Mouse (Mus musculus) intestine, postnatal 0 days (tissue): ENCODE results near the gene Gm45140. TPM values are rescaled to one million over a fixed set of nuclear protein-coding genes. Genes with fewer than 3 reads are reported as not detected.

Experiments
- ATAC-seq: fragments of 200-750 bp; cut with Nextera tagmentation; 2 replicates; pipeline ENCODE4 v1.8.0; 2017; ENCODE audit warnings: mild to moderate bottlenecking, moderate TSS enrichment, moderate library complexity
- H3K27ac ChIP-seq: fragments of 300-500 bp; sonication (generic); 2 replicates; pipeline ENCODE4 v1.5.1; 2014; ENCODE audit warnings: mild to moderate bottlenecking, low read depth, low read length, moderate library complexity
- H3K27me3 ChIP-seq: fragments of 300-500 bp; sonication (generic); replicated peaks from 2 replicates; pipeline ENCODE4 v1.6.1; 2014; ENCODE audit warnings: low read length, mixed read lengths; ENCODE audit not compliant: control insufficient read depth, insufficient read depth
- H3K36me3 ChIP-seq: fragments of 300-500 bp; sonication (generic); 2 replicates; pipeline ENCODE4 v1.6.1; 2014; ENCODE audit warnings: mild to moderate bottlenecking, moderate library complexity; ENCODE audit not compliant: control insufficient read depth, insufficient read depth
- H3K4me1 ChIP-seq: fragments of 300-500 bp; sonication (generic); replicated peaks from 2 replicates; pipeline ENCODE4 v1.6.1; 2014; ENCODE audit warnings: antibody characterized with exemption, low read length, mixed read lengths; ENCODE audit not compliant: control insufficient read depth, insufficient read depth
- H3K4me2 ChIP-seq: fragments of 300-500 bp; sonication (generic); replicated peaks from 2 replicates; pipeline ENCODE4 v1.6.1; 2014; ENCODE audit warnings: low read depth, mild to moderate bottlenecking, moderate library complexity
- H3K4me3 ChIP-seq: fragments of 300-500 bp; sonication (generic); 2 replicates; pipeline ENCODE4 v1.5.1; 2014; ENCODE audit warnings: low read depth, low read length
- H3K9ac ChIP-seq: fragments of 300-500 bp; sonication (generic); 2 replicates; pipeline ENCODE4 v1.6.1; 2014; ENCODE audit warnings: mild to moderate bottlenecking, low read depth, low read length
- H3K9me3 ChIP-seq: fragments of 300-500 bp; sonication (generic); 2 replicates; pipeline ENCODE4 v1.6.1; 2016; ENCODE audit warnings: mixed run types; ENCODE audit not compliant: control insufficient read depth
- CTCF ChIP-seq: sonication (generic); IDR thresholded peaks from 2 replicates; pipeline ENCODE4 v1.5.1; 2016; ENCODE audit warnings: low read depth, mild to moderate bottlenecking, control low read depth, antibody characterized with exemption, moderate library complexity
- WGBS: fragments of 180-500 bp; shearing (Covaris S2); extraction: QIAGEN DNeasy Blood & Tissue Kit; methylation state at CpG from one replicate; pipeline ENCODE4 v1.1.7; 2014; 5-methylcytosine and 5-hydroxymethylcytosine counted together
- polyA plus RNA-seq: library from polyadenylated mRNA; unstranded; fragments of >200 nt; fragmentation: Nextera tagmentation; extraction: Ambion mirVana; gene quantifications from 2 replicates; pipeline ENCODE4 v1.2.1, GENCODE M21; 2015

Gene Gm45140
- polyA plus RNA-seq, 1 experiment from 2014 or later, result 2.0 TPM

DNA sequence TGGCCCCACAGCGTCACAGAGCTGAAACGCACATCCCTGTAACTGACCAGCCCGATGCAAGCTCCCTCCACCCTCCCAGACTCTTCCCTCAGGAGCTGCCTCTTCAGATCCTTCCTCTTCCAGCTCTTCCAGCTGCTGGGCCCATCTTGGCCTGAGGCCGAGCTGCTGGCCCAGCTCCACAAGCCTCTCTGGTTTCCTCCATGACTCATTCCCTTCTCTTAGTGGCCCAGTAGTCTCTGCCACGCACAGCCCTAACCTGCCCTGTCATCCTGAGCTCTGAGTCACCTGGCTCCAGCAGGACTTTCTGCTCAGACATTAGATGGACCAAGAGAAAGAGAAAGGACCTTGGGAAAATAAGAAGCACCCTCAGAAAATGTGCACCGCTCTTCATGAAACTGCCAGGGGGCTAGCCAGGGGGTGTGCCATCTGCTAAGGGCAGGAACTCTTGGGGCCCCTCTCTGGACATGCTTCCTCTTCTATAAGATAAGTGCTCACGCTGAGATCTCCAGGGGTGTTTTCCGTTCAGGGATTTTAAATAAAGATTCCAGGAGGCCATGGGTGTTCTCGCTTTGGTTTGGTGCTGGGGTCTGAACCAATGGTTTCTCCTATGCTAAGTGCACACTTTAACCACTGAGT lies 33.4 kb upstream of the Gm45140 start:
- H3K4me2 ChIP-seq, result no peak overlapping the region
- no peak overlapping the region for H3K4me3 ChIP-seq
- no peak overlapping the region for H3K9ac ChIP-seq
- H3K36me3 ChIP-seq, result no peaks in the 10 kb centered on the region
- no peak for TF ChIP-seq CTCF
- no peaks in the 10 kb centered on the region for H3K27me3 ChIP-seq
- no peak overlapping the region; the same call in 1 of the 2 replicates for H3K27ac ChIP-seq
- H3K9me3 ChIP-seq, result no peaks in the 10 kb centered on the region
- no peaks in the 10 kb centered on the region for H3K4me1 ChIP-seq
- peak; percentile 76 for ATAC-seq
- WGBS, result 59% methylated on average over 9 of the region's 9 CpGs

DNA sequence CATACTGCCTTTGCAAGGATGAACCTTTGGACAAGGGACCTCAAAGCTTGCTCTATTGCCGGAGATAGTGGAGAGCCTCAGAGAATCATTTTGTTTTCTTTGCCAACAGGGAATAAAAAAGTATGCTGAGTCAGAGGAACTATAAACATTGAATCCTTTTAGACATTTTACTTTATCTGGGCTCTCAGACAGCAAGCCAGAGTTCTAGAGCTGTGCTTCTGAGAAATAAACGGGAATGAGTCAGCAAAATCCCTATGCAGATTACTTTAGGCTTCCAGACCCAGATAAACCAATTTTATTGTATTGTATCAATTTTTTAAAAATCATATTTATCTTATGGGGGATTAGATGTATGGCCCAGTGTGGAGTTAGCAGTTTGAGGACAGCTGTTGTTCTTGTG lies 31.7 kb upstream of the Gm45140 start:
- Histone ChIP-seq H3K4me3 (no peak overlapping the region), H3K4me1 (no peaks in the 10 kb centered on the region), H3K9ac (no peak overlapping the region), H3K9me3 (no peaks in the 10 kb centered on the region), H3K27ac (no peak overlapping the region), H3K27me3 (no peaks in the 10 kb centered on the region), H3K36me3 (no peaks in the 10 kb centered on the region), H3K4me2 (no peak overlapping the region)
- ATAC-seq, result no peak
- WGBS, result 53% methylated on average over 2 of the region's 2 CpGs
- TF ChIP-seq CTCF, result no peak

DNA sequence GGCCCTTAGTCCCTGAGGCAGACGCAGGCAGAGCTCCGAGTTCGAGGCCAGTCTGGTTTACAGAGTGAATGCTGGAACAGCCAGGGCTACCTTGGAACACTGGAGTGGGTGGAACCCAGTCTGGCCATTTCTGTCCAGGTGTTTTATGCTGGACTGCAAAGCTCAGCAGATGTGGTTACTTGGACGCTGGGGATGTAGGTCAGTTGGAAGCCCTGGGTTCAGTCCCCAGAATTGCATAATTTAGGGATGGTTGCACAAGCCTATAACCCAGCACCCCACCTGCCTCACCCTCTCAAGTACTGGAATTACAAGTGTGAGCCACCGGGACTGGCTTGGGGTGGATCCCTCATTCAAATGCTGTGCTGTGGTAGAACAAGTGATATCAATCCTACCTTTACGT lies 30.6 kb upstream of the Gm45140 start:
- no peaks in the 10 kb centered on the region for H3K27me3 ChIP-seq
- no peak overlapping the region for H3K4me3 ChIP-seq
- H3K9me3 ChIP-seq, result no peaks in the 10 kb centered on the region
- no peak overlapping the region for H3K27ac ChIP-seq
- WGBS, result 75% methylated on average over 6 of the region's 6 CpGs
- ATAC-seq, result no peak
- H3K4me2 ChIP-seq, result no peak overlapping the region
- no peaks in the 10 kb centered on the region for H3K36me3 ChIP-seq
- H3K9ac ChIP-seq, result no peak overlapping the region
- TF ChIP-seq CTCF, result no peak
- no peaks in the 10 kb centered on the region for H3K4me1 ChIP-seq

GRCm38 (mm10) chr6:87857071-87857470 lies 21.5 kb upstream of the Gm45140 start:
- no peaks in the 10 kb centered on the region for H3K27me3 ChIP-seq
- no peaks in the 10 kb centered on the region for H3K4me1 ChIP-seq
- H3K4me2 ChIP-seq, result no peak overlapping the region
- no peaks in the 10 kb centered on the region for H3K36me3 ChIP-seq
- H3K9ac ChIP-seq, result no peak overlapping the region
- no peak for ATAC-seq
- TF ChIP-seq CTCF, result no peak
- WGBS, result 46% methylated on average over 1 of the region's 1 CpGs
- H3K27ac ChIP-seq, result no peak overlapping the region
- H3K4me3 ChIP-seq, result no peak overlapping the region
- no peaks in the 10 kb centered on the region for H3K9me3 ChIP-seq

DNA sequence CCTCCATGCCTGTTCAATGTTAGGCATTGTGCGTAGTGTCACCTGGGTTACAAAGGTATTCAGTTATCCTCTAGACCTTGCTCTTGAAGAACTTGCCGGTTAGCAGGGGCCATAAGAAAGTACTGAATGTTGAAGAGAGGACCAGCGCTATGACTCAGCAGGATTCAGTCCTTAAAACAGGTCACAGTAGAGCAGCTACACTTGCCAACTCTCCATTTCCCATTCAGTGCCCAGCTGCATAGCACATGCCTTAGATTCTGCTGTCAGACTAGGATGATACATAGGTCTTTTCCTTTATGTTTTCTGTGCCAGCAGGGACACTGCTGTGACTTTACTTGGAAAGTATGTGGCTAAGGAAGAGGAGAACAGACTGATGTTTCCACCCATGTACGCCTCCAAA lies 17.9 kb upstream of the Gm45140 start:
- no peak overlapping the region for H3K27ac ChIP-seq
- H3K36me3 ChIP-seq, result 0 out of 2 replicates have a peak, but pooled peaks cover 4% of the 10 kb centered on the region
- no peaks in the 10 kb centered on the region for H3K9me3 ChIP-seq
- H3K27me3 ChIP-seq, result no peaks in the 10 kb centered on the region
- H3K9ac ChIP-seq, result no peak overlapping the region
- no peak for TF ChIP-seq CTCF
- H3K4me3 ChIP-seq, result no peak overlapping the region
- 70% methylated on average over 4 of the region's 4 CpGs for WGBS
- H3K4me1 ChIP-seq, result peaks cover 4% of the 10 kb centered on the region; the same call in 1 of the 2 replicates
- no peak overlapping the region for H3K4me2 ChIP-seq
- no peak for ATAC-seq

GRCm38 (mm10) chr6:87851871-87852270 lies 16.3 kb upstream of the Gm45140 start:
- no peak for TF ChIP-seq CTCF
- Histone ChIP-seq H3K4me3 (no peak overlapping the region), H3K4me1 (peaks cover 7% of the 10 kb centered on the region; the same call in 1 of the 2 replicates), H3K27ac (no peak overlapping the region), H3K4me2 (no peak overlapping the region; the same call in 1 of the 2 replicates), H3K9me3 (no peaks in the 10 kb centered on the region), H3K27me3 (no peaks in the 10 kb centered on the region), H3K9ac (no peak overlapping the region), H3K36me3 (0 out of 2 replicates have a peak, but pooled peaks cover 6% of the 10 kb centered on the region)
- no peak for ATAC-seq
- WGBS, result 80% methylated on average over 6 of the region's 6 CpGs
